Mouse (Mus musculus): ENCODE measurements at regions not wholly inside any gene's neighbourhood (a gene's known extent, or its start where the extent isn't known, plus 50 kb on each side); places are given as distances from the start of the nearest gene placed in this dataset.

DNA sequence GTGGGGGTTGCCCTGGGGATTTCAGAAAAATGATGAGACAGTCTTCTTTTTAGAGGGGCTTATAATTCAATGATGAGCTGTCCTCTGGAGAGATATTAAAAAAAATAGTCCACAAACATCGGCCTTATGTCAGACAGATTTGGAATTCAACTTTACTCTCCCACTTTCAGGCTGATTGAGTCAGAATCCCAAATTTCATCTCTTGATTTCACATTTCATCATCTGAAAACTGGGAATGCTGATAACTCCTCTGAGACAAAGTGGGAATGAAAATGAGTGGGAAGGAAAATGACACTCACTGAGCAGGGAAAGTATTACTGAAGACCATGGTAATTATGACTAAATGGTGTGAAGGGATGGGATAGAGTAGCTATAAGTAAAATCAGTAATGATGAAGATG is 239.1 kb downstream of the Plk2 start:
- Histone ChIP-seq H3K4me2 (ENCODE audit: low read depth, low read length, poor library complexity, severe bottlenecking) (no peak overlapping the region), H3K36me3 (ENCODE audit: insufficient read depth, low read length) (no peaks in the 10 kb centered on the region), H3K9ac (replicated peaks; ENCODE audit: low read length, poor library complexity, severe bottlenecking) (no peak overlapping the region), H3K4me1 (ENCODE audit: insufficient read depth, low read length) (no peaks in the 10 kb centered on the region), H3K27me3 (ENCODE audit: insufficient read depth, low read length) (no peaks in the 10 kb centered on the region), H3K4me3 (ENCODE audit: low read depth, low read length) (no peak overlapping the region), H3K9me3 (ENCODE audit: low read length) (no peaks in the 10 kb centered on the region), H3K27ac (ENCODE audit: low read depth, low read length) (no peak overlapping the region)
- no peak for DNase-seq (ENCODE audit: low spot score)
- TF ChIP-seq CTCF (IDR thresholded peaks at IDR 0.05), result no peak
- 79% methylated on average over 1 of the region's 1 CpGs for WGBS
- no peak for ATAC-seq (ENCODE audit: low FRiP score)

DNA sequence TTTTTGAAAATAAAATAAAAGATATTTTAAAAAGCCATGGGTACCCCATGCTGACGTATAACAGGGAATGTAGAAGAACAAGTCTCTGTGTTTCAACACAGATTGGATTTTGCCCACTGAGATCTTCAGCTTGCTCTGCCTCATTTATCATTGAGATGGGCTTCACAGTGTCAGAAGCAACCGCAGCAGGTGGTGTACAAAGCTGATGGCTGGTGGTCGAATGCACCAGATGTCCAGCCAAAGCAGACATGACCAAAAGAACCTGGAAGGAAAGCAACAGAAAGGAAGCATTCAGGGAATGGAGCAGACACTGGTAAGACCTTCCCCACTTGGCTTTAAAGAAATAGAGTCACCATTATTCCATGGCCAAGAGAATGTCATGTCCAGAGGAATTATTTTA is 247.9 kb downstream of the Plk2 start:
- TF ChIP-seq CTCF (IDR thresholded peaks at IDR 0.05), result no peak
- Histone ChIP-seq H3K27ac (ENCODE audit: low read depth, low read length) (no peak overlapping the region), H3K4me1 (ENCODE audit: insufficient read depth, low read length) (no peaks in the 10 kb centered on the region), H3K27me3 (ENCODE audit: insufficient read depth, low read length) (no peaks in the 10 kb centered on the region), H3K9ac (replicated peaks; ENCODE audit: low read length, poor library complexity, severe bottlenecking) (no peak overlapping the region), H3K4me3 (ENCODE audit: low read depth, low read length) (no peak overlapping the region), H3K9me3 (ENCODE audit: low read length) (no peaks in the 10 kb centered on the region), H3K36me3 (ENCODE audit: insufficient read depth, low read length) (no peaks in the 10 kb centered on the region), H3K4me2 (ENCODE audit: low read depth, low read length, poor library complexity, severe bottlenecking) (no peak overlapping the region)
- 64% methylated on average over 3 of the region's 3 CpGs for WGBS
- peak; percentile 42 for DNase-seq (ENCODE audit: low spot score)
- ATAC-seq (ENCODE audit: low FRiP score), result no peak

DNA sequence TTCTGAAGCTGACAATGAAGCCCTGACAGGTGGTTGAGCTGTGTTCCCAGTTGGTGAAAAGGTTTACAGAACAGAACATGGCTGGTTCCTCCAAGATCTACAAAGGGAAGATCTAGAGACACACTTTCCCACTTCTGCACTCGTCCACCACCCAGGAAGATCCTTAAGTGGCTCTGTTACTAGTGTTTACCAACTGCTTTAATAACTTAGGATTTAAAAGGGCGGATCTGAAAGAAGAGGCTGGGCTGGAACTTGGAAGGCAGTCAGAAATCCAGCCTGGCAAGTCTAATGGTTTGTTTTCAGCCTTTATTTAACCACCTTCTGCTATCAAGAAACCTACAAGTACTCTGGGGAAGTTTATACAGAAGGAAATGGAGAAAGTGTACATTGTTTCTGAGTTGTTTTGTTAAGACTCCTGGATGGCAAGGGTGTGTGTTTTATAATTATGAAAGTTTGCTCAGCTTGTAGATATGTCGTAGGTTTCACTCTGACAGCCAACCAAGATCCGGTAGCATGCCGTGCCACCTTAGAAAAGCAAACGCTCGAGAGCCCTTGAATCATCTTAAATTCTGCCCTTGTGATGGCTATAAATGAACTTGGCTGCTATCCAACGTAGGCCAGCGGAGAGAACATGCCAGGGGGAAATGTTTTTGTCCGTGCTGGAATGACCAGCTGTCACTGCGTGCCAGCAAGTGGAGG is 248.5 kb downstream of the Plk2 start:
- no peaks in the 10 kb centered on the region for H3K4me1 ChIP-seq (ENCODE audit: insufficient read depth, low read length)
- ATAC-seq (ENCODE audit: low FRiP score) (no peak), DNase-seq (ENCODE audit: low spot score) (peak; percentile 81)
- no peak overlapping the region for H3K4me3 ChIP-seq (ENCODE audit: low read depth, low read length)
- no peak overlapping the region for H3K9ac ChIP-seq (replicated peaks; ENCODE audit: low read length, poor library complexity, severe bottlenecking)
- no peaks in the 10 kb centered on the region for H3K9me3 ChIP-seq (ENCODE audit: low read length)
- TF ChIP-seq CTCF (IDR thresholded peaks at IDR 0.05), result no peak
- H3K27ac ChIP-seq (ENCODE audit: low read depth, low read length), result no peak overlapping the region
- H3K36me3 ChIP-seq (ENCODE audit: insufficient read depth, low read length), result no peaks in the 10 kb centered on the region
- WGBS, result 26% methylated on average over 11 of the region's 11 CpGs
- H3K27me3 ChIP-seq (ENCODE audit: insufficient read depth, low read length), result no peaks in the 10 kb centered on the region
- H3K4me2 ChIP-seq (ENCODE audit: low read depth, low read length, poor library complexity, severe bottlenecking), result peak overlapping the region; percentile 32

DNA sequence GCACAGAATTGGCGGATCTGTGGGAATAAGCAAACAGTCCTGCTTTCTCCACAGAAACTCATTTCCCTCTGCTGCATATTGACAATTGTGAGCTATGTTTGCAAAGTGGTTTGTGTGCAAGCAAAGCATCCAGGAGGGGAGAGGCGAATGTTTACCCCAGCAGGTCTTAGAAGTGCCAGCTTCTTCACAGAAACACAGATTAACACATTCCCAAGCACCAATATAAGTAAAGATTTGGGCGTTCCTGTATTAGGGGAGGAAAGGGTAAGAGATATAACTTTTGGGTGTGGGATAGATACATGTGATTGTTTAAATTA is 249.0 kb downstream of the Plk2 start:
- Histone ChIP-seq H3K9ac (replicated peaks; ENCODE audit: low read length, poor library complexity, severe bottlenecking) (no peak overlapping the region), H3K36me3 (ENCODE audit: insufficient read depth, low read length) (no peaks in the 10 kb centered on the region), H3K27ac (ENCODE audit: low read depth, low read length) (no peak overlapping the region), H3K4me3 (ENCODE audit: low read depth, low read length) (no peak overlapping the region), H3K9me3 (ENCODE audit: low read length) (no peaks in the 10 kb centered on the region), H3K27me3 (ENCODE audit: insufficient read depth, low read length) (no peaks in the 10 kb centered on the region), H3K4me2 (ENCODE audit: low read depth, low read length, poor library complexity, severe bottlenecking) (peak overlapping the region; percentile 32), H3K4me1 (ENCODE audit: insufficient read depth, low read length) (no peaks in the 10 kb centered on the region)
- DNase-seq (ENCODE audit: low spot score) (no peak), ATAC-seq (ENCODE audit: low FRiP score) (no peak)
- no peak for TF ChIP-seq CTCF (IDR thresholded peaks at IDR 0.05)
- WGBS, result 52% methylated on average over 3 of the region's 3 CpGs

DNA sequence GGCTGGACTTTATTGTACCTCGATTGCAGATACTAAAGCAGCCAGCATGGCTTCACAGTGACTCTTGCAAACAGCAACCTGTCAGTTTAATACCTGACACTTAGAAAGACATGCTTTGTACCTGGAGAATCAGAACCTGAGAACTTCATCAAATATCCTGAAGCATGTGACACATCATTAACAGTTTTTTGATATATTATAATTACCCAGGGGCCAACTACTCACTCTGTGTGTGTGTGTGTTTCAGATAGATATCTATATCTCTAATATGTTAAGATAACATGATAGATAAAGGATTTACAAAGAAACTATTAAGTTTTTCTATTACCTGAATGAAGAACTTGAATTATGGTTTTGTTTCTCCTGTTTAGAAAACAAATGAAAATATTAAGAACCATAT is 254.5 kb downstream of the Plk2 start:
- Histone ChIP-seq H3K4me2 (ENCODE audit: low read depth, low read length, poor library complexity, severe bottlenecking) (no peak overlapping the region), H3K36me3 (ENCODE audit: insufficient read depth, low read length) (no peaks in the 10 kb centered on the region), H3K27ac (ENCODE audit: low read depth, low read length) (0 out of 2 replicates have a peak overlapping the region, but pooled peaks have one; percentile 47), H3K4me3 (ENCODE audit: low read depth, low read length) (no peak overlapping the region), H3K27me3 (ENCODE audit: insufficient read depth, low read length) (no peaks in the 10 kb centered on the region), H3K4me1 (ENCODE audit: insufficient read depth, low read length) (no peaks in the 10 kb centered on the region), H3K9me3 (ENCODE audit: low read length) (no peaks in the 10 kb centered on the region), H3K9ac (replicated peaks; ENCODE audit: low read length, poor library complexity, severe bottlenecking) (no peak overlapping the region)
- 38% methylated on average over 1 of the region's 1 CpGs for WGBS
- no peak for TF ChIP-seq CTCF (IDR thresholded peaks at IDR 0.05)
- ATAC-seq (ENCODE audit: low FRiP score) (no peak), DNase-seq (ENCODE audit: low spot score) (no peak)

DNA sequence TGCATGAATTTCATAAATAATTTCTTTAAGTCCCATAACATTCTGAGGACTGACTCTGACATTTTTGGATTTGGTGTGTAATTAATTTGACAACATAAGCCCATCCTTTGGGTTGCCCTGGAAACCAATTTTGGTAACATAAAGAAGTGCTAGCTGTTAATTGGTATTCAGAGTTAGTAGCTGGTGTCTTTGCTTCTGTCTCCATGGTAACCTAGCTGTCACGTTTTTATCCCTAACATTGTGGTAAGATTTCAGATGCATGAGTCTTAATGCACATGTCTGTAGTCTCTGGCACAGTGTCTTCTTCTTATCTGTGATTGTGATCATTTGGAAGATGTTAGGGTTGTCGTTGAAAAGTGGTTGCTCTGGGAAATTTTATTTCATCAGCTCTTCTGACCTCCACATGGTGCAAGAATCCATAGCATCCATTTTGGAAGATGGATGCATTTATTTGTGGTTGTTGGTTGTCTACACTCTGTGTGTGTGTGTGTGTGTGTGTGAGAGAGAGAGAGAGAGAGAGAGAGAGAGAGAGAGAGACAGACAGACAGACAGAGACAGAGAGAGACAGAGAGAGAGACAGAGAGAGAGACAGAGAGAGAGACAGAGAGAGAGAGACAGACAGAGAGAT is 255.1 kb downstream of the Plk2 start:
- Histone ChIP-seq H3K4me3 (ENCODE audit: low read depth, low read length) (no peak overlapping the region), H3K4me2 (ENCODE audit: low read depth, low read length, poor library complexity, severe bottlenecking) (no peak overlapping the region), H3K4me1 (ENCODE audit: insufficient read depth, low read length) (no peaks in the 10 kb centered on the region), H3K9ac (replicated peaks; ENCODE audit: low read length, poor library complexity, severe bottlenecking) (no peak overlapping the region), H3K36me3 (ENCODE audit: insufficient read depth, low read length) (no peaks in the 10 kb centered on the region), H3K27ac (ENCODE audit: low read depth, low read length) (peak overlapping the region; percentile 55; the same call in 1 of the 2 replicates), H3K9me3 (ENCODE audit: low read length) (no peaks in the 10 kb centered on the region), H3K27me3 (ENCODE audit: insufficient read depth, low read length) (no peaks in the 10 kb centered on the region)
- TF ChIP-seq CTCF (IDR thresholded peaks at IDR 0.05), result no peak
- DNase-seq (ENCODE audit: low spot score) (peak; percentile 76), ATAC-seq (ENCODE audit: low FRiP score) (peak; percentile 79; the same call in 1 of the 2 replicates)
- WGBS, result 9% methylated on average over 2 of the region's 2 CpGs
